In the genomic region with DNA sequence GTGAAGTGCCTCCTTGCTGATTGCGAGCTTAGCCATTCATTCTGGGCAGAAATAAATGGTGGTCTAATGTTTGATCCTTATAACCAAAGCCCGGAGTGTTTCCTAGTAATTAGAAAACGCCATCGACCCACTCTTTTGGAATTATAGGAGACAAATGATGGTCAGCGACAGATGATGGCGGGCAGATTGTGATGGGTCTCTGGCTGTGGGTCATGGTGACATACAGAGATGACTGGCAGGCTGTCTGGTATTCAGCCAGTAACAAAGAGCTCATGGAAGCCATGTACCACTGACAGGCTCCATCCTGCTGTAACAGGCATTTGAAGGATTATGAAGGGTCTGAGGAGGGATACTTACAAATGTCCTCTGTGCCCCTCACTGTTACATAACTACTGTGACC, we compare ENCODE assay signal across 13 mouse cellular contexts.
DNase-seq lines count a peak whose midpoint lies in the region; ATAC-seq and TF ChIP-seq lines count a peak whose summit lies in the region.
"Had no signal": no experiment of that assay in that cellular context is flagged by ENCODE, and none has a peak within 500 bp of the region (broad histone marks: within the 10 kb centered on the region; RNA-seq: fewer than 3 reads in every experiment).

No protein-coding gene starts in this region.

- 0 out of 2 replicates have a peak, but pooled peaks cover 3% of the 10 kb centered on the region for H3K36me3 ChIP-seq in forebrain, embryonic 14.5 days (ENCODE audit: control insufficient read depth, insufficient read depth, low read length)
- H3K36me3 ChIP-seq in forebrain, postnatal 0 days (ENCODE audit: insufficient read depth): peaks cover 6% of the 10 kb centered on the region
- H3K36me3 ChIP-seq in midbrain, embryonic 15.5 days (replicated peaks): no peaks in the 10 kb centered on the region; the same call in 1 of the 2 replicates
- H3K36me3 ChIP-seq: heart, embryonic 13.5 days; liver, embryonic 13.5 days had no signal

- H3K27me3 ChIP-seq in forebrain, embryonic 14.5 days (replicated peaks; ENCODE audit: control insufficient read depth, insufficient read depth, low read length): no peaks in the 10 kb centered on the region
- H3K27me3 ChIP-seq in forebrain, postnatal 0 days (ENCODE audit: insufficient read depth, low read length): no peaks in the 10 kb centered on the region
- H3K27me3 ChIP-seq in midbrain, embryonic 15.5 days (replicated peaks): no peaks in the 10 kb centered on the region
- H3K27me3 ChIP-seq: liver, embryonic 13.5 days; megakaryocyte, embryonic 14.5 days had no signal

- no peak overlapping the region for H3K4me2 ChIP-seq in forebrain, embryonic 14.5 days (ENCODE audit: low read length)
- no peak overlapping the region for H3K4me2 ChIP-seq in forebrain, postnatal 0 days (ENCODE audit: low read depth)
- no peak overlapping the region for H3K4me2 ChIP-seq in midbrain, embryonic 15.5 days
- H3K4me2 ChIP-seq: heart, embryonic 13.5 days; liver, embryonic 13.5 days had no signal

- TF ChIP-seq CTCF in forebrain, postnatal 0 days (IDR thresholded peaks at IDR 0.05; ENCODE audit: low read depth): no peak
- no peak for TF ChIP-seq CTCF in layer of hippocampus, adult 2 months (conservative IDR thresholded peaks at IDR 0.05)

- H3K4me3 ChIP-seq in forebrain, embryonic 14.5 days (ENCODE audit: low read depth, low read length): no peak overlapping the region
- no peak overlapping the region for H3K4me3 ChIP-seq in forebrain, postnatal 0 days (ENCODE audit: low read depth, low read length)
- H3K4me3 ChIP-seq in layer of hippocampus, adult 2 months: no peak overlapping the region
- H3K4me3 ChIP-seq in midbrain, embryonic 15.5 days: no peak overlapping the region
- H3K4me3 ChIP-seq: heart, embryonic 13.5 days; liver, embryonic 13.5 days; megakaryocyte, embryonic 14.5 days had no signal

- no peak for ATAC-seq in forebrain, embryonic 14.5 days
- ATAC-seq in forebrain, postnatal 0 days: no peak
- ATAC-seq in midbrain, embryonic 15.5 days (replicated peaks): no peak
- ATAC-seq: lung, postnatal 0 days had no signal

- DNase-seq in forebrain, embryonic 14.5 days (ENCODE audit: low spot score): no peak
- no peak for DNase-seq in forebrain, postnatal 0 days
- DNase-seq in layer of hippocampus, adult 2 months (ENCODE audit: low spot score in 2 of 2): no peak
- no peak for DNase-seq in layer of hippocampus, adult 9-10 months (ENCODE audit: low spot score)
- peak; percentile 55 to 62 for DNase-seq in cerebellum, adult 18-20 months
- DNase-seq in testis, postnatal 10 days (ENCODE audit: low spot score): no peak
- no peak for DNase-seq in urinary bladder, postnatal 36 days (ENCODE audit: low spot score in 2 of 2)
- DNase-seq: kidney, postnatal 36 days; liver, embryonic 13.5 days had no signal

- H3K27ac ChIP-seq in forebrain, embryonic 14.5 days (ENCODE audit: low read depth, low read length): peak overlapping the region; percentile 60; the same call in 1 of the 2 replicates
- no peak overlapping the region for H3K27ac ChIP-seq in forebrain, postnatal 0 days (ENCODE audit: low read depth, low read length)
- peak overlapping the region; percentile 11; the same call in 1 of the 2 replicates for H3K27ac ChIP-seq in layer of hippocampus, adult 2 months
- peak overlapping the region; percentile 63 for H3K27ac ChIP-seq in midbrain, embryonic 15.5 days
- H3K27ac ChIP-seq: heart, embryonic 13.5 days; liver, embryonic 13.5 days had no signal

- H3K4me1 ChIP-seq in forebrain, embryonic 14.5 days (ENCODE audit: control insufficient read depth, insufficient read depth, low read length): peaks cover 20% of the 10 kb centered on the region
- H3K4me1 ChIP-seq in forebrain, postnatal 0 days (ENCODE audit: insufficient read depth): peaks cover 8% of the 10 kb centered on the region; the same call in 1 of the 2 replicates
- 0 out of 2 replicates have a peak, but pooled peaks cover 6% of the 10 kb centered on the region for H3K4me1 ChIP-seq in midbrain, embryonic 15.5 days
- H3K4me1 ChIP-seq: liver, embryonic 13.5 days; megakaryocyte, embryonic 14.5 days had no signal

- no peaks in the 10 kb centered on the region for H3K9me3 ChIP-seq in forebrain, embryonic 14.5 days (replicated peaks; ENCODE audit: control insufficient read depth, low read length)
- no peaks in the 10 kb centered on the region for H3K9me3 ChIP-seq in forebrain, postnatal 0 days (ENCODE audit: low read length)
- no peaks in the 10 kb centered on the region for H3K9me3 ChIP-seq in midbrain, embryonic 15.5 days
- H3K9me3 ChIP-seq: heart, embryonic 13.5 days; liver, embryonic 13.5 days had no signal

- 73% methylated on average over 6 of the region's 6 CpGs for WGBS in forebrain, embryonic 14.5 days
- WGBS in forebrain, postnatal 0 days: 54% methylated on average over 6 of the region's 6 CpGs
- WGBS in midbrain, embryonic 15.5 days: 84% methylated on average over 6 of the region's 6 CpGs

- no peak overlapping the region for H3K9ac ChIP-seq in forebrain, embryonic 14.5 days (ENCODE audit: low read length)
- H3K9ac ChIP-seq in forebrain, postnatal 0 days: no peak overlapping the region
- H3K9ac ChIP-seq in midbrain, embryonic 15.5 days: no peak overlapping the region
- H3K9ac ChIP-seq: heart, embryonic 13.5 days; liver, embryonic 13.5 days had no signal

Comparison
In these comparisons a context has a peak if more than half of its experiments do, and no peak if none do; other contexts are left out.
1. DNase-seq: peak in cerebellum, adult 18-20 months (2 of 2); none in forebrain, embryonic 14.5 days (single experiment), forebrain, postnatal 0 days (single experiment), layer of hippocampus, adult 2 months (0 of 2), layer of hippocampus, adult 9-10 months (single experiment), testis, postnatal 10 days (single experiment) and urinary bladder, postnatal 36 days (0 of 2).